Mouse (Mus musculus) T-helper 1 cell (primary cell): ENCODE measurements around the gene Ak8.

Experiments
- in situ Hi-C: fragments of 300-600 bp; cut with MboI, MseI; formaldehyde crosslinking; loops from one replicate; pipeline ENCODE4 v1.15.1; 2025; ENCODE audit warnings: high pct_unique_total_duplicates

The Ak8 gene

GRCm38 (mm10) chr2:28737112-28737511, 37.1 kb downstream of the Ak8 start:
- in situ Hi-C loops: no loop called here

GRCm38 (mm10) chr2:28740159-28740558, 40.2 kb downstream of the Ak8 start:
- in situ Hi-C loops: no loop called here

GRCm38 (mm10) chr2:28742701-28743100, 42.7 kb downstream of the Ak8 start:
- in situ Hi-C loops: no loop called here

GRCm38 (mm10) chr2:28746682-28747332, 46.8 kb downstream of the Ak8 start:
- in situ Hi-C loops: no loop called here

GRCm38 (mm10) chr2:28747705-28748104, 47.7 kb downstream of the Ak8 start:
- in situ Hi-C loops: no loop called here

GRCm38 (mm10) chr2:28751186-28751585, 51.2 kb downstream of the Ak8 start:
- in situ Hi-C loops: loop anchor here (5.0 kb wide), 1 partner anchor 226 kb away; no protein-coding TSS in a partner anchor

GRCm38 (mm10) chr2:28751658-28752057, 51.7 kb downstream of the Ak8 start:
- in situ Hi-C loops: loop anchor here (5.0 kb wide), 1 partner anchor 226 kb away; no protein-coding TSS in a partner anchor

- in situ Hi-C loops: loop anchor here (5.0 kb wide), 1 partner anchor 225 kb away; no protein-coding TSS in a partner anchor
These were observed 52.4 kb downstream of the Ak8 start for GRCm38 (mm10) chr2:28752388-28752787.

- in situ Hi-C loops: loop anchor here (5.0 kb wide), 1 partner anchor 297 kb away; no protein-coding TSS in a partner anchor
These were observed 55.5 kb downstream of the Ak8 start for GRCm38 (mm10) chr2:28755451-28755850.

- in situ Hi-C loops: loop anchor here (5.0 kb wide), 1 partner anchor 296 kb away; no protein-coding TSS in a partner anchor
These were observed 56.2 kb downstream of the Ak8 start for GRCm38 (mm10) chr2:28756201-28756600.

- in situ Hi-C loops: loop anchor here (5.0 kb wide), 1 partner anchor 293 kb away; no protein-coding TSS in a partner anchor
These were observed 59.5 kb downstream of the Ak8 start for GRCm38 (mm10) chr2:28759441-28759840.

- in situ Hi-C loops: no loop called here
These were observed 66.6 kb downstream of the Ak8 start for GRCm38 (mm10) chr2:28766590-28766989.

GRCm38 (mm10) chr2:28767041-28767440, 67.1 kb downstream of the Ak8 start:
- in situ Hi-C loops: no loop called here

GRCm38 (mm10) chr2:28770697-28771096, 70.7 kb downstream of the Ak8 start:
- in situ Hi-C loops: no loop called here

- in situ Hi-C loops: no loop called here
These were observed 74.1 kb downstream of the Ak8 start for GRCm38 (mm10) chr2:28774073-28774472.

- in situ Hi-C loops: no loop called here
These were observed 76.8 kb downstream of the Ak8 start for GRCm38 (mm10) chr2:28776728-28777127.

- in situ Hi-C loops: loop anchor here (5.0 kb wide), 1 partner anchor 692 kb away; no protein-coding TSS in a partner anchor
These were observed 80.2 kb downstream of the Ak8 start for GRCm38 (mm10) chr2:28780001-28780782.

GRCm38 (mm10) chr2:28781310-28781709, 81.3 kb downstream of the Ak8 start:
- in situ Hi-C loops: loop anchor here (5.0 kb wide), 1 partner anchor 691 kb away; no protein-coding TSS in a partner anchor

GRCm38 (mm10) chr2:28786355-28787066, 86.5 kb downstream of the Ak8 start:
- in situ Hi-C loops: no loop called here

GRCm38 (mm10) chr2:28787067-28787619, 87.2 kb downstream of the Ak8 start:
- in situ Hi-C loops: no loop called here

GRCm38 (mm10) chr2:28792931-28793610, 93.1 kb downstream of the Ak8 start:
- in situ Hi-C loops: loop anchor here (10.0 kb wide), 1 partner anchor 522 kb away; no protein-coding TSS in a partner anchor
